Mouse (Mus musculus): Measurements from ENCODE around the gene Rnls. TPM values are rescaled to one million over a fixed set of nuclear protein-coding genes. Genes with fewer than 3 reads are reported as not detected.

Gene Rnls
- polyA plus RNA-seq, 1 experiment: 1.3 TPM

DNA sequence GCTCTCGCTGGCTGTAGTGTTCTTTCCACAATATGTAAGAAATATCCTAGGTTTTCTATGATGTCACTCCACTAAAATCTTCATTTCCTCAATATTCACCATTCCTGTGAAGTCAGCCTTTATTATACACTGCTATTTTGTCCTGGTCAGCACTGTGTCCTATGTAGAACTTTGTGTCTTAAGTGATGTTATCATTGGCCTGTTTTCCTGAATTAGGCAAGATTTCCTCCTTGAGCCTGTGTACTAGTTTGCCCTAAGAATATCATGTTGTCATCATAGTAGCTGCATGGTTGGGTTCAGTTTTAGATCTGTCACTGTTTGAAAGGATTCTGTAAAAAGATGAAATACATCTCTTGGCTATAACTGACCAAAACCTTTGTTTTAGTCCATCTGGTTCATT is 203.3 kb downstream of the Rnls start:
- no peak for DNase-seq (ENCODE audit: low spot score)

DNA sequence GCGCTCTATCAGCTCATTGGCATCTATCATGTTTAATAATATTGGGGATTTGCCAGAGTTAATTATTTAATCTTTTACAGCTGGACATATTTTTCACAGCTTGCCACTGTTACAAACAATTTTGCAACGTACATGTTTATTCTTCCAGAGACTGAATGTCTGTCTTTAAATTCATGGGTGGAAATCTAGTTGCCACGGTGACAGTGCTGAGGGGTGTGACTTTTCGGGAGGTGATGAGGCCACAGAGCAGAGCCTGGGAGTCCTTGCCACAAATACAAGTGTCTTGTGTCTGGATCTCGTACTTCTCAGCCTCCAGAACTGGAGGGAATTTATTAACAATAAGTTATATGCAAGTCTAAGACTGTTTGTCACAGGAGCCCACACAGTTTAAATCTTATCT is 212.5 kb downstream of the Rnls start:
- DNase-seq (ENCODE audit: low spot score): no peak

DNA sequence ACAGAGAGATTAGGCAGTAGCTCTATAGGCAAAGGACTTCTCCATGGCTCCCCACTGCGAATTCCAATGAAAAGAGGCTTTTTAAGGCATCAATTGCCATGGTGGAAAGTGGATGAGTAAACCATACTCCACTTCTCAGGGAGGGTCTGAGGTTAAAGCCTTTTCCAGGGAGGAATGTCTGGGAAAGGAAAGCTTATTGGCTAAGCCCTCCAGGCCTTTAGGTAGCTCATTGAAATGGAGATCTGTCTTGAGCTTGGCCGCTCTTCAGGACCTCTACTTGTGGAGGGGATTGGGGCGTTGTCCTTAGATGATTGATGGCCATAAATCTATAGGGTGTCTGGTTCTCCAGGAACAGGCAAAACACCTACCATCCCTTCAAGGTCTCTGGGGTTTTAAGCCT is 213.2 kb downstream of the Rnls start:
- no peak for DNase-seq (ENCODE audit: low spot score)

DNA sequence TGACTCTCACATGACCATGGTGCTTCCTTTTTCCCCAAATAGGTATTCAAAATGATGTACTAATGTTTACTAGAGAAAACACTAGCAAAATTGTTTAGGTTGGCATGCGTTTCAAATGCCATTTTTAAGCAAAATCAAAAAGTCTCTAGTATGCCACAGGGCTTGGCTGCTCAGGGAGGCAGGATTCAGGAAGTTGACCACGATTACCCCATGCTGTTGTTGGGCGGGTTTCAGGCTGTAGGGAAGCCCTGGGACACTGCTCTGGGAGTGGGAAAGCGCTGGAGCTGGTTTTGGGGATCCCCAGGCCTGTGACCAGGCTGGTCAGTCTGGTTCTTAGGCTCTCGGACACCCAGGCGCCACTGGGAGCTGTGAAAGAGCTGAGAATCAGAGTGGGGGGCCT is 213.7 kb downstream of the Rnls start:
- no peak for DNase-seq (ENCODE audit: low spot score)

DNA sequence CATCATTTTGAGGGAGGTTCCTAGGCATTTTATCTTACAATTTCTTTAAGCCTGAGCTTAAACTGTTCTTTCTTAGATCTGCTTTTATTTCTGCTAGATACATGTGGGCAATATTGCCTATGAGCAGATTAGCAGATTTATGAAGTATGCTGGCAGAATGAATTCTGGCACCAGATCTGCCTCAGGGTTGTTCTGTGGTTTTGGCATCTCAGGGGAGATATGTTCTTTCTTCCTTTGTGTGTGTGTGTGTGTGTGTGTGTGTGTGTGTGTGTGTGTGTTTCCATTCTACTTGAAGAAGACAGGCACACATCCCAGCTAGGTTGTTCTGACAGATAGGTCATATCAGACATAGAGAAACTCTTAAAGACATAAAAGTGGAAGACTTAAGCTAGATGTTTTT is 218.1 kb downstream of the Rnls start:
- no peak for DNase-seq (ENCODE audit: low spot score)

DNA sequence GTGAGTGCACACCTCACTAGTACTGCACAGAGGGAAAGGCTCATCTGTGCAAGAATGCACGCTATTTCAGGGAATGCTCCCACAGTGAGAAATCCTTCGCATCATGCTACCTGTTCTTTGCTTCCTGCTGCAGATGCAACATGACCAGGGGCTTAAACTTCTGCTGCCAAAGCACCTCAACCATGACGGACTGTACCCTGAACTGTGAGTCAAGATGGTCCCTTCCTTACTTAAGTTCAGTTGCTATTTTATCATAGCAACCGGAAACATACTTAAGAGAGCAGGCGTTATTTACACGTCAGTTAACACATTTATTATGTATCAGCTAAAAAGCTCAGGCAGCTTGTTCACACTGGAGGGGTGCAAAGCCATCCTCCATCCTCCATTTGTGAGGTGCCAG is 222.2 kb downstream of the Rnls start:
- DNase-seq (ENCODE audit: low spot score): no peak

DNA sequence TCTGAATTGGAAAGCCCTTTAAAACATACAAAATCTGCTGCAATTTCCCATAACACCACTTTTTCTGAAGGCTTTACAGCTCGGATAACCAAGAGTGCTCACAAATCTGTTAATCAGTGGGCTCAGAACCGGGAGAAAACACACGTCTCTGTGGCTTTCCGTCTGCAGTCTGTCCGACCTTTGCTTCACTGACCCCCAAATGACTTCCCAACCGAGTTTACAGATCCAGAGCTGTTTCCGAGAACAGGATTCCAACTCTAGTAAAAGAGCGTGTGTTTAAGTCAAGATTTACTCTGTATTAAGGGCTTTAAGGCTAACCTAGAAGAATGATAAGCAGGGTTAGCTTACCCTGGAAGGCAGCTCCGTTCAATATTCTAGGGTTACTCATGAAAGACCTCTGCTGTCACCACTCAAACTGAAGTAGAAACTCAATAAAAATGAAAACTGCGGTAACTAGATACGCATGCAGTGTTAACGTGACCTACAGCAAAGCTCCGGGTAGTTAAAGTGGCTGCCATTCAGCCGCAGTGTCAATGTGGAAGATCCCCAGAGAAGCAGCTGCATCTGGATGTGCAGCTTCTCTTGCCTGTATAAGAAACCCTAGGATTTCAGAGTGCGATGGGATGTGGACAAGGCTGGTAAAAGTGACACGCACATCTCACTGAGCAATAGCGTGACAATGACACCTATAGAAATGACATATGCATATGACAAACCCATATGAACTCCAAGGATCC is 224.4 kb downstream of the Rnls start:
- DNase-seq (ENCODE audit: low spot score): no peak

DNA sequence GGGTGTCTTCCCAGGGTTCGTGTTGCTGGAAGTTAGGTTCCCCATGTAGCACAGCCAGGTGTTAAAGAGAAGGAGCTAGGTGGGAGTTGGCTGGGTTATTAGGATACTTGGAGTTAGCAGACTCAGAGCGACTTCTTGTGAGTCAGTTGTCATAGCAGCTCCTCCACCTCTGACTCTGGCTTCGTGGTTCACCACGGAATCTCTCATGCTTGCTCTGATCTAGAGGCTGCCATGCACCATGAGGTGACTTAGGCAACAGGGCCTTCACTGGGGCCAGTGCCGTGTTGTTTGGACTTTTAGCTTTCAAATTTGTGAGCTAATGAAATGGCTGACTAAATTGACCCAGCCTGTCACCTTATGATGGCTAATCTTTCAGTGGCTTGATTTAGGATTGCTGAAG is 227.3 kb downstream of the Rnls start:
- DNase-seq (ENCODE audit: low spot score): no peak

DNA sequence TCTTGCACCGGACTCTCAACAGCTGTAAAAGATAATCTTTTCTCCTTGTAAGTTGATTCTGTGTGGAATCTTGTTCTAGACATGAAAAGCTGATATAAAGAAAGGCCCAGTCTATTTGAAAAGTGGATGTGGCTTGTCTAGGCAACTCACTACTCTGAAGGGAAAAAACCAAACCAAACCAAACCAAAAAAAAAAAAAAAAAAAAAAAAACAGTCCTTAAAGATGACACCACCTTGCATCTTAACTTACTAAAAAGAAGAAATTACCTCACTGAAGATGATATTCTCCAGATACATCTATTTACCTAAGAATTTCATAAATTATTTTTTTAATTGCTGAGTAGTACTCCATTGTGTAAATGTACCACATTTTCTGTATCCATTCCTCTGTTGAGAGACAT is 230.2 kb downstream of the Rnls start:
- DNase-seq (ENCODE audit: low spot score): no peak

DNA sequence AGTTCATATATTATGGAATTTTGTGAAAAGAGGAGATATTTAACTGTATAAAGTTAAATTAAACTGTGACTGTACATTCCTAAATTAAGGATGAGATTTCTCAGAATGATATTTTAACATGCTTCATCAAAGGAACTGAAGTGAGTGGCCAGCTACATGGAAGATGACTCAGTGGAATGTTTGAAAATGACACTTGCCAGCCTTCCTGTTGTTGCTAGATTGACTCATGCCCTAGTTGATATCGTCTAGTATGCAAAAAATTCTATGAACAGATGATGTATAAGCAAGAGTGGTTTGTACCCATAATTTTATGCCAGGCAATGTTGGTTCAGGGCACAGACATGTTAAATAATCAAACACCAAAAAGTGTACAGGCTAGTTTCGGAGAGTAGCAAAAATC is 232.2 kb downstream of the Rnls start:
- DNase-seq (ENCODE audit: low spot score): no peak

DNA sequence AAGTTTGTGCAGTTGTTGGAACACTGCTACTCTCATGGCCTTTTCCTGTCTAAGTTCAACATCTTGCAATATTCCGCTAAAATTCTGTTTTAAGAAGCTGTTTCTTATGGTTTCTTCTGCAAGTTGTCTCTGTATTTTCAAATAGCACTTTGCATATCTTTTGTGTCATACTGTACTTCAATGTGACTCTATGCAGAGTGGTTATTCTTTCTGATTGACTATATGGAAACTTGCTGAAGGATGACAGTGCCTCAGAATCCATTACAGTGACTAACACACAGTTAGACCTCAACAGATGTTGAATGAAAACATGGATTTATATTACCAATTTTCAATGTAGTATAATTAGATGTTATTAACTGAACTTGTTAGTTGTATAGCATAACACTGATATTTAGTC is 232.9 kb downstream of the Rnls start:
- DNase-seq (ENCODE audit: low spot score): no peak

DNA sequence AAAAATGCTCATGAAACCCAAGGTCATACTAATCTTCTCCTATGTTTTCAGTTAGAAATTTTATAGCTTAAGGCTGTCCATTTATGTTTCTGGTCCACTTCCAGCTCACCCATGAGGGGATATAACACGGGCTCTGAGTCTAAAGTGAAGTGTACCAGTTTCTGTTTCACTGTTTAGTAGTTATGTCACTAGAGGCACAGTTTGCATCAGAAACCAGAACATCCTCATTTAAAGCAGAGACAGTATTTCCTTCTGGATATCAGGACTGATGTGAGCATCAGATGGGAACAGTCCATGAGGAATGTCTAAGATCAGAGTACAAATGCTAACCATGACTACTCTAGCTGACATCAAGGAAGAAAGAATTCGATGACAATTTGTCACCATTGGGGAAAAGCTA is 233.9 kb downstream of the Rnls start:
- no peak for DNase-seq (ENCODE audit: low spot score)

DNA sequence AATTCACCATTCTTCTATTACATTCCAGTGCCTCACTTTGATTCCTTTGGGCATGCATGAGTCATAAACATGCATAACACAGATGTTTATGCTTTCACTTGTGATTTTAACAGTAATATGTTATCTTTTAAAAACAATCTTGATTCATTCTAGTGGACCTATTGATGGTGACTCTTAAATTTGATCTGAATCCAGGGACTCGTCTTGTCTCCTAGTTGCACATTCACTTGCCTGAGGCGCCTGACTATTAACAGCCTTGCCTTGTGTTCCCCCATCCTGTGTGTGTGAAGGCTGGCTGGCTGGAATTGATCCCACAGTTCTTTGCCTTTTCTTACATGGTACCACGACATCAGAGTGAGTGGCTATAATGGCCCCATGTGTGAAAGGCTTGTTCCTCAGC is 243.7 kb downstream of the Rnls start:
- DNase-seq (ENCODE audit: low spot score): no peak

DNA sequence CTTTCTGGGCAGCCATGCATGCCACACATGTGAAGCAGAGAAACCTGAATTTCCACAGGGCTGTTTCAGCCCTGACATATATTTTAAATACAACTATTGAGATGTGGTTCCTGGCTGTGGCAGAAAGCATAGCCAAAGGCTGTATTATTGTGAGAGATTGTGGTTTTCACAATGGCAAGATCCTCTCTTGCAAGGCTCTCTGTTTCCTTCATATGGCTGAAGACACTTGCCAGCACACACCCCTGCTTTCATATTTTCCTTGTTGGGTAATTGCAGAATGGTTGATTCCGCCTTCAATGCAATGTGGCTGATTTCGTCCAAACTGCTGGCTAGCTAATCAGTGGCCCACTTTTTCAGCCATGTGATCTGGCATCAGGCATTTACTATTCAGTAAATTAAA is 248.9 kb downstream of the Rnls start:
- DNase-seq (ENCODE audit: low spot score): no peak

DNA sequence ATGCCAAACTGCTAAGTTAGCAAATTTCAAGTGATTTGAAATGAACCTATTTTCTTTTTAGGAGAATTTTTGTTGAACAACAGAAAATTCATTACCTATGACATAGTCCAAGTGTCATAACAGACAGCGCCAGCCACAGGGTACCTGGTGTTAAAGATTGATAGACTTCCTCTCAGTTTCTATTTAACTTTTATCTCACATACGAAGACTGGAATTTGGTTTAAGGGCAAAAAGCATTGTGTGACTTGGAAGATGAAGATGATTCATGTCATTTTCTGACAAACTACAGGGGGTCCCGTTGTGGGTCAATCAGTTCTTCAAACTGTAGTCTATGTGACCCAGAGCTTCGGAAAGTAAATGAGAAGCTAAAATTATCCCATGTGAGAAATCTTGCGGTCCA is 254.8 kb downstream of the Rnls start:
- DNase-seq (ENCODE audit: low spot score): no peak

DNA sequence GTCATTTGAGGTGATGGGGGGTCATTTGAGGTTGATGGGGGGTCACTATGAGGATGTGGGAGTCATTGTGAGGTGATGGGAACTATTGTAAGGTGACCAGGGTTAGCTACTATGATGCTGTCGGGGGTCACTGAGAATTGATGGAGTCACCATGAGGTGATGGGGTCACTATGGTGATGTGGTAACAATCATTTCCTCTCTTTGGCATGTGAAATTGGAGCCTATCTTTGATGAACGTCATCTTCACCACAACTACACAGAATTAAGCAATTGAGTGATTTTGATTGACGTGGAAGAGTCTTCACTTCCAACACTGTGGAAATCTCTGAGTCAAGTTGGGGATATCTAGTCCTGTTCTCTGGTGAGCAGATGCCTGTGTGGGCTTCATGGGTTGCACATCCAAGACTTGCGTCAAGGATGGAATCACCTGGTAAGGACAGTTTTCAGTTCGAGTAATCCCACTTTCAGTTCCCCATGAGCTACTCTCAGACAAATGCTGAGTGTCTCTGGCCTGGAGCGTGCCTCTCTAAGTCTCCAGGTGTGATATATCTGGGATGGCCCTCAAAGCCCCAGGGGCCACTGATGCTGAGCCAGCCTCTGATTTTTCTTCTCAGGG is 269.4 kb downstream of the Rnls start:
- no peak for DNase-seq (ENCODE audit: low spot score)

DNA sequence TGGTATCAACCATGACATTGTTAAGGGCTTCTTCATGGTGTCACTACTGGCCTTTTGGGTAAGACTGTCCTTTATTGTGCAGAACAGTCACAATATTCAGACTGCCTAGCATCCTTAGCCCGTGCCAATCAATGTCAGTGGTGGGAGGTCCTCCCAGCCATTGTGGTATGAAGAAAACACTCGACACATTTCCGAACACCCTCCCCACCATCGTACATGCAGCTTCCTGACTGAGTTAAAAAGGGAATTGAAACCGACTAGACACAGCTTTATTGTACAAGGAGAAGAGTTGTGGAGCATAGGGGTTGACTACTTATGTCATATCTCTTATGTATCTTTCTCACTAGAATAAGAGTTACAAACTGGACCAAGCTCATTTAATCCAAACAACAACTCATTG is 272.1 kb downstream of the Rnls start:
- no peak for DNase-seq (ENCODE audit: low spot score)

DNA sequence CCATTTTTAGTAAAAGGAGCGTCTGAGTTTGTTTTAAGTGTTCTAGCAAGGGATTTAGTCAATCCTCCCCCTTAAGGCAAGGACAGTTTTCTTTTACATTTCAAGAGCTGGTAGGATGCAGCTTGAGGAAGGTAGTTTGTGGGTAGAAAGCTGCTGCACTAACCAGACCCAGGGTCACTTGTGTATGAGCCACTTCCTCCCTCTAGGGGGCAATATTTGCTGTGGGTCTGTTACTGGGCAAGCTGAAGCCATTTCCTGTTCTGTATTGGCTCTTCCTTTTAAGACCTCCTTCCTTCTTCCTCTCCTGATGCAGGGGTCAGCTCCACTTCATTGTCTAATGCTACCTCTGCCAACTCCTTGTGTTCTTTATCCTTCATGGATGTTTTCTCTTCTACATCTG is 273.2 kb downstream of the Rnls start:
- no peak for DNase-seq (ENCODE audit: low spot score)

DNA sequence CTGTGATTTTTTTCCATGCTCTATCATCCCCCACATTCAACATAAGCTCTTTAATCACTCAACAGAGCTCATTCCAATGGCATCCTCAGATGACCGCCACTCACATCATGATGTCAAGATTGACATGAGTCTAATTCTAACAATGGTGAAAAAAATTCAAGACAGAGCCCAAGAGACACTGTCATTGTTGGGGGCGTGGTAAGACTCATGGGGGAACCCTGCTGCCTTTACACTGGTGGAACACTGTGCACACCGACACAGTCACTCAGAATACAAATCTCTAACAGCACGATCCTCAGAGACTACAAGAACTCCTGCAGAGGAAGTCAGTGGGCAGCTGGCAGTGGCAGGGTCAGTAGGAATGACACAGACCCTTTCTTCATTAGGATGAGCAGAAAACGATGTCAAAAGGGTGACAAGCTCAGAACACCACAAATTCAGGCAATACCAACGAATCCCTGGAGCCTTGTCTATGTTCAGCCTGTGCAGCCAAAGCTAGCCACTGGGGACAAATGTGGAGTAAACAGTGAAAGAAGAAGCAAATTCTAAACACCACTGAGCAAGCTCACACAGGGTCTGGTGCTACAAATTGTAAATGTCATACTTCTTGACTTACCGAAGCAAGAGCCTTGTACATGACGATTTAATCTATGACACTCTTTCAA is 277.3 kb downstream of the Rnls start:
- DNase-seq (ENCODE audit: low spot score): no peak

DNA sequence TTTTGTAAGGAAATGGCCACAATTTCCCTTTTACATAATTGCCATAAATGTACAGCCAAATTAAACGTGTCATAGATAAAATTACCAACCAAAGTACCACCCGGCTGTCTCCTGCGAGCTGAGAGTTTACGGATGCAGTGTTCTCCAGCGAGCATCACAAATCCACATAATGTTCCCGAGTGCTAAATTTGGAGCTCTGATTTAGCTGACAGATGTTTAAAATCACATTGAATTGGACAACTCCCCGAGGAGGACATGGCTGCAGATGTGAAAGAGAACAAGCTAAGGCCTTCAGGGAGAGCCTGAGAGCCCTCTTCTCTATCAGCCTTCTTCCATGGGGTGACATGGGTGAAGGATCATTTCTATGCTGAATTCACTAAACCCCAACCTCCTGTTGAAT is 278.3 kb downstream of the Rnls start:
- no peak for DNase-seq (ENCODE audit: low spot score)

DNA sequence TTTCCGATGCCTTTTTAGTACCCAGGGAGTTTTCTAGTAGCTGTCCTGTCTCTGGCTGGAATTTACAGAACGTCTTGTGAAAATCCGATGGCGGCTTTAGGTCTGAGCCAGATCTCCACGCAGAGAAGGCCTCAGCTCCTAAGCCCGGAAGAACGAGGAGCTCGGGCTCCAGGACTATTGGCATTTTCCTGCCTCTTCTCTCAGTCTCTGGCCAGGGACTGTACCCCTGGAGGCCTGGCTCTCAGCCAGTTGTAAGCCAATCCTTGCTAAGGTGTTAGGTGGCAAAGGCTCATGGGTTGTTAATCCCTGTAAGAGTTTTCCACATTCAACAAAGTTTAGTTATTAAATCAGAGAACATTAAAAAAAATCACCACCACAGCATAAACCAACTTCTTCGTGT is 281.7 kb downstream of the Rnls start:
- no peak for DNase-seq (ENCODE audit: low spot score)

DNA sequence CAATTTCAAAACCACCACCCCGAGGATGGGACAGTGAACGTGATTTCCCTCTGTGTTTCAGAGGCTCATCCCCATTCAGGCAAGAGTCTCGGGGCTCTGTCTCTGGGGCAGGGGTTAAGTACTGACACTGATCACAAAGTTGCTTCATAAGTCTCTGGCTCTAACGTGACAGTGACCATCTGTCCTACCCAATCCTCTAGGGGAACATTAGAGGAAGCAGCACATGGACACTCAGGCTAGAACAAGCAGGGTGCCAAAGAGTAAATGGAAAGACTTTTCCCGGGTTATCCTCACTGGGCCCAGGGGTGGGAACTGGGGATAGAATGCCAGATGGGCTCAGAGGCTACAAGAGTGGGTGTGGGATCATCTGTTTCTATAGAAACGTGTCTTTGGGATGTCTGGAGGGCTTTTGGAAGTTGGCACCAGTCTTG is 282.1 kb downstream of the Rnls start:
- no peak for DNase-seq (ENCODE audit: low spot score)

DNA sequence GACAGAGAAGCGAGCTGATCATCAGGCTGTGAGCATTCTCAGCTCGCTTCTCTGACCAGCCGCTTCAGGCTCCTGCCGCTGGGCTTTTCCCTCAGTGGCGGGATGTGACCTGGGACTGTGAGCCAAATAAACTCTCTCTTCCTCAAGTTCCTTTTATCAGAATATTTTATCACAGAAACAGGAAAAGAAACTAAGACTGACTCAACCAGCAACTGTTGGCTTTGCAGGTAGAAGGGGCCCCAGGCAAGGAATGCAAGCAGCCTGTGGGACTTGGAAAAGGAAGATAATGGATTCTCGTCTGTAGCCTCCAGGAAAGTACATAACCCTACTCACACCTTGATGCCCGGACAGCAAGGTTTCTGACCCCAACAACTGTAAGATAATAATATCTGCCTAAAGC is 283.0 kb downstream of the Rnls start:
- DNase-seq (ENCODE audit: low spot score): no peak
